Comparison of ENCODE assay signal across 7 mouse cellular contexts in genomic region chr14:118089806-118090392, GRCm38 (mm10). TPM values are rescaled to one million over a fixed set of nuclear protein-coding genes. Genes with fewer than 3 reads are reported as not detected.
DNase-seq lines count a peak whose midpoint lies in the region; ATAC-seq and TF ChIP-seq lines count a peak whose summit lies in the region.

No protein-coding gene starts in this region.

- peak overlapping the region; percentile 65 for H3K4me3 ChIP-seq in lung, embryonic 15.5 days
- H3K4me3 ChIP-seq in hindbrain, postnatal 0 days (ENCODE audit: low read length), result peak overlapping the region; percentile 63

- no peaks in the 10 kb centered on the region for H3K9me3 ChIP-seq in lung, embryonic 15.5 days
- H3K9me3 ChIP-seq in hindbrain, postnatal 0 days (ENCODE audit: low read length), result no peaks in the 10 kb centered on the region

- TF ChIP-seq CTCF in hindbrain, postnatal 0 days (IDR thresholded peaks at IDR 0.05; ENCODE audit: low read depth), result peak; percentile 11; the same call in 1 of the 2 replicates

- H3K36me3 ChIP-seq in lung, embryonic 15.5 days, result no peaks in the 10 kb centered on the region
- no peaks in the 10 kb centered on the region for H3K36me3 ChIP-seq in hindbrain, postnatal 0 days (ENCODE audit: insufficient read depth, low read length)

- no peaks in the 10 kb centered on the region for H3K27me3 ChIP-seq in lung, embryonic 15.5 days
- H3K27me3 ChIP-seq in hindbrain, postnatal 0 days (ENCODE audit: insufficient read depth, low read length), result no peaks in the 10 kb centered on the region

- DNase-seq in lung, postnatal 4 days, result no peak
- peak; percentile 45 for DNase-seq in hindbrain, postnatal 0 days (ENCODE audit: low spot score)
- peak; percentile 20 for DNase-seq in mesoderm, embryonic 11.5 days (ENCODE audit: low read depth, low spot score)
- no peak for DNase-seq in gastrocnemius, adult 18-20 months (ENCODE audit: low spot score)
- no peak for DNase-seq in gastrocnemius, postnatal 36 days

- H3K9ac ChIP-seq in lung, embryonic 15.5 days, result peak overlapping the region; percentile 58
- peak overlapping the region; percentile 9 for H3K9ac ChIP-seq in hindbrain, postnatal 0 days (replicated peaks; ENCODE audit: low read length)

- peak overlapping the region; percentile 75 for H3K4me2 ChIP-seq in lung, embryonic 15.5 days
- H3K4me2 ChIP-seq in hindbrain, postnatal 0 days (ENCODE audit: low read depth, low read length), result peak overlapping the region; percentile 77

- peak; percentile 36; the same call in 1 of the 2 replicates for ATAC-seq in lung, embryonic 15.5 days (ENCODE audit: borderline replicate concordance, extremely low read depth, low FRiP score, low TSS enrichment)
- peak; percentile 39 for ATAC-seq in common myeloid progenitor, adult 5-6 weeks (replicated peaks; ENCODE audit: low read depth, poor library complexity, severe bottlenecking)
- peak; percentile 64 for ATAC-seq in hindbrain, postnatal 0 days

- peak overlapping the region; percentile 83 for H3K27ac ChIP-seq in lung, embryonic 15.5 days
- H3K27ac ChIP-seq in hindbrain, postnatal 0 days, result peak overlapping the region; percentile 2

- 1% methylated on average over 18 of the region's 18 CpGs for WGBS in lung, embryonic 15.5 days
- under 1% methylated on average over 18 of the region's 18 CpGs for WGBS in hindbrain, postnatal 0 days

- H3K4me1 ChIP-seq in lung, embryonic 15.5 days, result peaks cover 4% of the 10 kb centered on the region; the same call in 1 of the 2 replicates
- H3K4me1 ChIP-seq in hindbrain, postnatal 0 days (ENCODE audit: insufficient read depth, low read length), result no peaks in the 10 kb centered on the region; the same call in 1 of the 2 replicates

- intact Hi-C loops in gastrocnemius, postnatal 36 days (cut with DNase I), result no loop called here

RNA-seq across cellular contexts. Expression of gene Dct, which starts 37.9 kb away (rescaled TPM):
- 0.76 and 1.2 TPM in 2 replicates for polyA plus RNA-seq in lung, embryonic 15.5 days (2015; fragmentation: Nextera tagmentation; extraction: Ambion mirVana)
- 0.27 TPM in 1 of 2 replicates, not detected in the other for total RNA-seq in common myeloid progenitor, adult 5-6 weeks (2017)
- total RNA-seq in hindbrain, postnatal 0 days (2014; rRNA removed), result 0.10 TPM in 1 of 2 replicates, not detected in the other
- polyA plus RNA-seq in hindbrain, postnatal 0 days (2015; fragmentation: Nextera tagmentation; extraction: Ambion mirVana), result 0.70 and 0.82 TPM in 2 replicates
- total RNA-seq in gastrocnemius, adult 18-20 months (2021), result under 1 TPM; 0.48 to 0.66 TPM
- total RNA-seq in gastrocnemius, postnatal 36 days (2021), result under 1 TPM; 0.38 to 0.42 TPM

RNA-seq across cellular contexts. Expression of gene Tgds, which starts 42.7 kb away (rescaled TPM):
- 35.5 and 35.7 TPM in 2 replicates for polyA plus RNA-seq in lung, embryonic 15.5 days (2015; fragmentation: Nextera tagmentation; extraction: Ambion mirVana)
- total RNA-seq in common myeloid progenitor, adult 5-6 weeks (2017), result 12.1 and 14.5 TPM in 2 replicates
- 8.1 and 10.0 TPM in 2 replicates for total RNA-seq in hindbrain, postnatal 0 days (2014; rRNA removed)
- polyA plus RNA-seq in hindbrain, postnatal 0 days (2015; fragmentation: Nextera tagmentation; extraction: Ambion mirVana), result 8.8 and 10.3 TPM in 2 replicates
- total RNA-seq in gastrocnemius, adult 18-20 months (2021), result 1 to 10 TPM; 6.0 to 6.2 TPM
- total RNA-seq in gastrocnemius, postnatal 36 days (2021), result 1 to 10 TPM; 3.7 to 6.5 TPM

RNA-seq across cellular contexts. Expression of gene Gpr180, which starts 47.1 kb away (rescaled TPM):
- 60.6 and 60.8 TPM in 2 replicates for polyA plus RNA-seq in lung, embryonic 15.5 days (2015; fragmentation: Nextera tagmentation; extraction: Ambion mirVana)
- 6.5 and 11.1 TPM in 2 replicates for total RNA-seq in common myeloid progenitor, adult 5-6 weeks (2017)
- total RNA-seq in hindbrain, postnatal 0 days (2014; rRNA removed), result 53.7 and 68.2 TPM in 2 replicates
- polyA plus RNA-seq in hindbrain, postnatal 0 days (2015; fragmentation: Nextera tagmentation; extraction: Ambion mirVana), result 50.1 and 50.4 TPM in 2 replicates
- 10 to 100 TPM; 31.4 to 36.1 TPM for total RNA-seq in gastrocnemius, adult 18-20 months (2021)
- 10 to 100 TPM; 29.1 to 31.7 TPM for total RNA-seq in gastrocnemius, postnatal 36 days (2021)

Comparison
In these comparisons a context has a peak if more than half of its experiments do, and no peak if none do; other contexts are left out.
1. DNase-seq: peak in hindbrain, postnatal 0 days (single experiment) and mesoderm, embryonic 11.5 days (single experiment); none in lung, postnatal 4 days (0 of 2), gastrocnemius, adult 18-20 months (single experiment) and gastrocnemius, postnatal 36 days (0 of 2).
2. Peak in every context shown above with its lines, with median percentiles within 50 percentile points of each other: ATAC-seq.